Mouse (Mus musculus): ENCODE measurements at regions not wholly inside any gene's neighbourhood (a gene's known extent, or its start where the extent isn't known, plus 50 kb on each side); places are given as distances from the start of the nearest gene placed in this dataset.
"Not testable (repeated sequence)": the region's sequence is repeated elsewhere in the genome, so short reads cannot be mapped to it uniquely, and the experiment has no call there.

DNA sequence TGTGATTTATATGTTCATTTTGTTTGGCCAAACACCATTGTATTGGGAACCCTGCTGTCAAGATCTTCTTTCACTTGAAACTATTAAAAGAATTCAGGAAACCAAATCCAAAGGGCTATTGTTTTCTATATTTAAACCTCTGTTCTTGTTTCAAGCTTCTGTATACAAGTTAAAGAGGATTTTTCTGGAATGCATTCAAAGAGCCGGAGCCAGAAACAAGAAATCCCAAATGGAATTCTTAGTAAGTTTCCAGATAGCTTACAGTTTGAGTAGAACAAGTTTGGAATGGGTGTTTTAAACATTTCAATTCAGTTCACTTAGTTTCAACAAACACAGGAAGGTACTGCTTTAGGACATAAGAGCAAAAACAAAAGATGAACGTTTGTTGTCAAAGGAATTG, 140.8 kb downstream of the Fam174a start:
- DNase-seq (ENCODE audit: low spot score) (no peak), ATAC-seq (replicated peaks; ENCODE audit: low FRiP score) (no peak)
- H3K36me3 ChIP-seq (ENCODE audit: control insufficient read depth, insufficient read depth, low read length): no peaks in the 10 kb centered on the region
- H3K9me3 ChIP-seq (ENCODE audit: control insufficient read depth, low read length): no peaks in the 10 kb centered on the region
- 52% methylated on average over 2 of the region's 2 CpGs for WGBS
- no peak overlapping the region for H3K27ac ChIP-seq (ENCODE audit: low read depth, low read length)
- H3K4me1 ChIP-seq (replicated peaks; ENCODE audit: control insufficient read depth, insufficient read depth, low read length): no peaks in the 10 kb centered on the region
- no peaks in the 10 kb centered on the region for H3K27me3 ChIP-seq (ENCODE audit: control insufficient read depth, insufficient read depth, low read length)
- no peak overlapping the region for H3K4me2 ChIP-seq (ENCODE audit: low read depth, low read length, severe bottlenecking)
- H3K4me3 ChIP-seq (ENCODE audit: low read depth, low read length): no peak overlapping the region
- H3K9ac ChIP-seq (ENCODE audit: low read length): no peak overlapping the region

DNA sequence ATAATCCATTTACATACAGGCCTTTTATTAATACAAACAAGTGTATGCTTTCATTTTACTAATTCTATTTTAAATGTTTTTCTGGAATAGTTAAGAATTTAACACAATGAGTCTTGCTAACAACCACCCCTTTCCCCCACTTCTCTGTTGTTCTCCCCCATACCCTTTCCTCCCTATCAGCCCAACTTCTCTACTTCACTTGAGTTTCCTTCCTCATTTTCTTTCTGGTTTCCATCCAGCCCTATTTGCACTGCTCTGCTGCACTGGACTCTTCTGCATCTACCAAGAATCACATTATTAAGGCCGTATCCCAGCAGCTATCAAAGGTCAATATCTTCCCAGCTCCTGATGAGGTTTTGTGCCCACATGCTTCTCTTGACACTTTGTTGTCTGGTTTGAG, 145.9 kb downstream of the Fam174a start:
- no peaks in the 10 kb centered on the region for H3K4me1 ChIP-seq (replicated peaks; ENCODE audit: control insufficient read depth, insufficient read depth, low read length)
- 82% methylated on average over 1 of the region's 1 CpGs for WGBS
- H3K27me3 ChIP-seq (ENCODE audit: control insufficient read depth, insufficient read depth, low read length): no peaks in the 10 kb centered on the region
- no peak overlapping the region for H3K4me2 ChIP-seq (ENCODE audit: low read depth, low read length, severe bottlenecking)
- H3K4me3 ChIP-seq (ENCODE audit: low read depth, low read length): no peak overlapping the region
- no peaks in the 10 kb centered on the region for H3K9me3 ChIP-seq (ENCODE audit: control insufficient read depth, low read length)
- H3K9ac ChIP-seq (ENCODE audit: low read length): no peak overlapping the region
- H3K36me3 ChIP-seq (ENCODE audit: control insufficient read depth, insufficient read depth, low read length): no peaks in the 10 kb centered on the region
- DNase-seq (ENCODE audit: low spot score): no peak
- ATAC-seq (replicated peaks; ENCODE audit: low FRiP score): no peak
- no peak overlapping the region for H3K27ac ChIP-seq (ENCODE audit: low read depth, low read length)

DNA sequence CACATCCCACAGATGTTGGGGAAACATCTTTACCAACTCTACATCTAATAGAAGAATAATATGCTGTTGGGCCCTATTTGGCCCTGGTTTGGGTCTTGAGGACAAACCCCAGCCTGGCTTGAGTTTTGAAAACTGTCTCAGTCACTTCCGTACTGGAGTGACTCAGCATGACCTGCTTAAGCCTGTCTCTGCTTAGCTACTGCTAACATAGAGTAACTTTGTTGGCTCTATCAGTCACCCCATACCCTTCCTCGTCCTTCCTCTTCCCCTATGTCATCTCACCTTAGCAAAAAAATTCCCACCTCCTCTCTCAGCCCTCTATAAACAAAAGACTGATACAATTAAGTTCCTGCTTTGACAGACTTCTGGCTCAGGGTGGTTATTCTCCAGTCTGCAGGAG, 154.7 kb downstream of the Fam174a start:
- Histone ChIP-seq H3K9ac (ENCODE audit: low read length) (no peak overlapping the region), H3K4me2 (ENCODE audit: low read depth, low read length, severe bottlenecking) (no peak overlapping the region), H3K9me3 (ENCODE audit: control insufficient read depth, low read length) (no peaks in the 10 kb centered on the region), H3K36me3 (ENCODE audit: control insufficient read depth, insufficient read depth, low read length) (no peaks in the 10 kb centered on the region), H3K27ac (ENCODE audit: low read depth, low read length) (no peak overlapping the region), H3K4me3 (ENCODE audit: low read depth, low read length) (no peak overlapping the region), H3K27me3 (ENCODE audit: control insufficient read depth, insufficient read depth, low read length) (no peaks in the 10 kb centered on the region), H3K4me1 (replicated peaks; ENCODE audit: control insufficient read depth, insufficient read depth, low read length) (no peaks in the 10 kb centered on the region)
- 68% methylated on average over 2 of the region's 2 CpGs for WGBS
- no peak for DNase-seq (ENCODE audit: low spot score)
- ATAC-seq (replicated peaks; ENCODE audit: low FRiP score): no peak

DNA sequence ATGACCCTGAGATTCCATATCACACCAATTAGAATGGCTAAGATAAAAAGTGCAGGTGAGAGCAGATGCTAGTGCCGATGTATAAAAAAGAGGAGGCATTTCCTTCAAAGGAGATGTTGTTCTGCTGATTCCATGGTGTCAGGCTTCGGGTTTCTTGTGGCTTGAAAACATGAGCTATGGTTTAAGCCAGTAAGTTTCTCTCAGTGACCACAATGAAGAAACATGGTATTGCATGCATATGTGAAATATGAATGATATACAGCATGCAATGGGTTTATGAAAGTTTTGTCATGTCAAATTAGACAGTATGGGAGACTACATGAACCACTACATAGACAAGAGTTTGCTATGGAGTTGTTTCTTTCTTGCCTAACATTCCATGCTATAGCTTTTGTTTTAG, 155.3 kb downstream of the Fam174a start:
- Histone ChIP-seq H3K4me1 (replicated peaks; ENCODE audit: control insufficient read depth, insufficient read depth, low read length) (no peaks in the 10 kb centered on the region), H3K4me2 (ENCODE audit: low read depth, low read length, severe bottlenecking) (no peak overlapping the region), H3K27ac (ENCODE audit: low read depth, low read length) (no peak overlapping the region), H3K9ac (ENCODE audit: low read length) (no peak overlapping the region), H3K27me3 (ENCODE audit: control insufficient read depth, insufficient read depth, low read length) (no peaks in the 10 kb centered on the region), H3K4me3 (ENCODE audit: low read depth, low read length) (no peak overlapping the region), H3K9me3 (ENCODE audit: control insufficient read depth, low read length) (no peaks in the 10 kb centered on the region), H3K36me3 (ENCODE audit: control insufficient read depth, insufficient read depth, low read length) (no peaks in the 10 kb centered on the region)
- ATAC-seq (replicated peaks; ENCODE audit: low FRiP score) (no peak), DNase-seq (ENCODE audit: low spot score) (no peak)
- 80% methylated on average over 2 of the region's 2 CpGs for WGBS

DNA sequence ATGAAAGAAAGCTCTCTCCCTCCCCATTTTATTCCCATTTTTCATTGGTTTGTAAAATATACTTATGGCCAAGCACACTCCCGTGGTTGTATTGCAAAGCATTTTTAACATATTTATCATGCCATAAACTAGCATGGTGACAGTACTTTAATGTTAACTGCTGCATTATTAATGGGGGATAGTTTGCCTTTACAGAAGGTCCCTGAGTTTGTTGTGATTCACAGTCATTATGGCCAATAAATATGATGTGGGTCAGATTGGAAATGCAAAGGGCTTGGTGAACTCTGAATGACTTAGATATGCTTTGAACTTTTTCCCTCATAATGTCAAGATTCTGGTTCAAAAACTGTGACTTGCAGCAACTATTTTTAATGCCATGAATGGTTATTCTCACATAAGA, 157.1 kb downstream of the Fam174a start:
- WGBS: 93% methylated on average over 1 of the region's 1 CpGs
- Histone ChIP-seq H3K9me3 (ENCODE audit: control insufficient read depth, low read length) (no peaks in the 10 kb centered on the region), H3K27ac (ENCODE audit: low read depth, low read length) (no peak overlapping the region)

DNA sequence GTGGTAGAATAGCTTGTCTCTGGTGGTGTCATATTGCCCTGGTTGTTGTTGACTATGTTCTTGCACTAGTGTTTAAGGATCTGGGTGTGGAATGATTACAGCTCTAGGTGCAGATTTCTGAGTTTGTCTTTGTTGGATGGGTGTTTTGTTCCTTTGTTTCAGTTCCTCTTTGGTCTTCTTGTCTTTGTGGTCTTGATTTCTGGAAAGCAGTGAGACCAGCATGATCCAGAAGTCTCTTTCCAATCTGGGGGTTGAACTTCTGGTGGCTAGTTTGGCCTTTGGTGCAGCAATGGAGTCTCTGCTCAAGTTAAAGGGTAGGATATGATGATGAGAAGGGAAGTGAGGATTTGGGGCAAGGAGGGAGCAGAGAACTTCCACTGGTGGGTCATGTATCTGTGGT, 174.4 kb downstream of the St8sia4 start:
- H3K36me3 ChIP-seq (ENCODE audit: control insufficient read depth, insufficient read depth, low read length): no peaks in the 10 kb centered on the region
- H3K27me3 ChIP-seq (ENCODE audit: control insufficient read depth, insufficient read depth, low read length): no peaks in the 10 kb centered on the region
- H3K9me3 ChIP-seq (ENCODE audit: control insufficient read depth, low read length): no peaks in the 10 kb centered on the region
- DNase-seq (ENCODE audit: low spot score) (no peak), ATAC-seq (replicated peaks; ENCODE audit: low FRiP score) (no peak)
- no peak overlapping the region for H3K4me3 ChIP-seq (ENCODE audit: low read depth, low read length)
- H3K4me1 ChIP-seq (replicated peaks; ENCODE audit: control insufficient read depth, insufficient read depth, low read length): no peaks in the 10 kb centered on the region
- H3K27ac ChIP-seq (ENCODE audit: low read depth, low read length): no peak overlapping the region
- no peak overlapping the region for H3K4me2 ChIP-seq (ENCODE audit: low read depth, low read length, severe bottlenecking)
- no peak overlapping the region for H3K9ac ChIP-seq (ENCODE audit: low read length)

More for the DNA sequence above, 157.1 kb downstream of the Fam174a start:
- ATAC-seq (replicated peaks; ENCODE audit: low FRiP score): no peak
- H3K4me2 ChIP-seq (ENCODE audit: low read depth, low read length, severe bottlenecking): no peak overlapping the region
- no peaks in the 10 kb centered on the region for H3K4me1 ChIP-seq (replicated peaks; ENCODE audit: control insufficient read depth, insufficient read depth, low read length)
- no peaks in the 10 kb centered on the region for H3K27me3 ChIP-seq (ENCODE audit: control insufficient read depth, insufficient read depth, low read length)
- no peak overlapping the region for H3K9ac ChIP-seq (ENCODE audit: low read length)
- DNase-seq (ENCODE audit: low spot score): no peak
- no peak overlapping the region for H3K4me3 ChIP-seq (ENCODE audit: low read depth, low read length)
- H3K36me3 ChIP-seq (ENCODE audit: control insufficient read depth, insufficient read depth, low read length): no peaks in the 10 kb centered on the region

DNA sequence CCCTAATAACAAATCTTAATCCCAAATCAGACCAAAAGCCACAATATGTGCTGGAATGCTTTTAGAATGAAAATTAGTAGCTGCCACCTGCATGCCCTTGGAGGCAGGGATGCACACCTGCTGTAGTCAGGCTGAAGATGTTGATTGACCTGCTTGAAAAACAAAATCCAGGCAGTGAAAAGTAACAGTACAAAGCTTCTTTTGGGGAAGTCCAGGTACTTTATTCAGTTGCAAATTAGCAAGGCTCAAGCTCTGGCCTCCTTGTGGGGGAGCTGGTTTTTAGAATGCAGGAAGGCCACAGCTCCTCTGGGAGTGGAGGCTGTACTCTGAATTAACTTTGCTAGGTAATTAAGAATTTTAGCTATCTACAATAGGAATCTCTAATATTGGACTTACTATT, 166.7 kb downstream of the St8sia4 start:
- ATAC-seq (replicated peaks; ENCODE audit: low FRiP score); H3K27me3 ChIP-seq (ENCODE audit: control insufficient read depth, insufficient read depth, low read length); H3K9me3 ChIP-seq (ENCODE audit: control insufficient read depth, low read length); H3K27ac ChIP-seq (ENCODE audit: low read depth, low read length); H3K36me3 ChIP-seq (ENCODE audit: control insufficient read depth, insufficient read depth, low read length); H3K9ac ChIP-seq (ENCODE audit: low read length); H3K4me2 ChIP-seq (ENCODE audit: low read depth, low read length, severe bottlenecking); H3K4me3 ChIP-seq (ENCODE audit: low read depth, low read length); H3K4me1 ChIP-seq (replicated peaks; ENCODE audit: control insufficient read depth, insufficient read depth, low read length); DNase-seq (ENCODE audit: low spot score): not testable (repeated sequence)

DNA sequence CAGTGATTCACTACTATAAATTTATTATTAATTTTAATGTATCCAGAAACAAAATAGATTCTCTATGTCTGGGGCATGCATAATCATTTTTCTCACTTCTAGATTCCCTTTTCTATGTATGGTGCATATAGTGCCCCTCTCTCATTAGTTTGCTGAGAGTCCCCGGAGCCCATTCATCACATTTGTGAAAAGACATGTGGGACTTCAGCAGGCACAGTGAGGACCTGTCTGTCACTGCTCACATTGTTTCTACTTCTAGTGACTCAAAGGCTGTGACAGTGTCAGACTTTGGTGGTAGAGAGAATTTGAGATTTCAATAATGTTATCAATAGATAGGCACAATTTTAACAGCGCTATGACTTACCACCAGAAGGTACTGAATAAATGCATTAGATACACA, 158.7 kb downstream of the St8sia4 start:
- H3K4me1 ChIP-seq (replicated peaks; ENCODE audit: control insufficient read depth, insufficient read depth, low read length): no peaks in the 10 kb centered on the region
- no peaks in the 10 kb centered on the region for H3K36me3 ChIP-seq (ENCODE audit: control insufficient read depth, insufficient read depth, low read length)
- H3K9ac ChIP-seq (ENCODE audit: low read length): no peak overlapping the region
- no peak overlapping the region for H3K4me3 ChIP-seq (ENCODE audit: low read depth, low read length)
- ATAC-seq (replicated peaks; ENCODE audit: low FRiP score) (no peak; the same call in 1 of the 2 replicates), DNase-seq (ENCODE audit: low spot score) (no peak)
- H3K9me3 ChIP-seq (ENCODE audit: control insufficient read depth, low read length): no peaks in the 10 kb centered on the region
- no peaks in the 10 kb centered on the region for H3K27me3 ChIP-seq (ENCODE audit: control insufficient read depth, insufficient read depth, low read length)
- H3K4me2 ChIP-seq (ENCODE audit: low read depth, low read length, severe bottlenecking): no peak overlapping the region
- no peak overlapping the region for H3K27ac ChIP-seq (ENCODE audit: low read depth, low read length)
- 81% methylated on average over 2 of the region's 2 CpGs for WGBS

DNA sequence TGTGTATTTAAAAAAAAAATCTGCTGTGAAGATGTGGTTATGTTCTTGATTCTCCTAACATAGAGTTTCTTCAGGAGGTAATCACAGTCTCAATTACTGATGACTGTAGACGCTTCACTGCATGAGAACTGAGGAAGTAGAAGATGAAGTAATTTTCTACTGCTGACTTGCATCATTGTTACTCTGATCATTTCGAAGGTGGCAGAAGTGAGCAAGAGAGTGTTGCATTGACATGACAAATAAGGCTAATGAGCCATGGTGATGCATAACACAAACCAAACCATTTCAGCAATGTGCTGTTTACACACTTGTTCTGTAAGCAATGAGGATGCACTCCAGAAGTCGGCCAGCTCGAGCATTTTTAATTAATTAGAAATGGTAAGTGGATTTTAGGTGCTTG, 138.6 kb downstream of the St8sia4 start:
- no peaks in the 10 kb centered on the region for H3K36me3 ChIP-seq (ENCODE audit: control insufficient read depth, insufficient read depth, low read length)
- WGBS: 51% methylated on average over 4 of the region's 4 CpGs
- no peak overlapping the region for H3K4me3 ChIP-seq (ENCODE audit: low read depth, low read length)
- H3K9me3 ChIP-seq (ENCODE audit: control insufficient read depth, low read length): no peaks in the 10 kb centered on the region
- no peaks in the 10 kb centered on the region for H3K27me3 ChIP-seq (ENCODE audit: control insufficient read depth, insufficient read depth, low read length)
- no peak overlapping the region for H3K9ac ChIP-seq (ENCODE audit: low read length)
- H3K4me1 ChIP-seq (replicated peaks; ENCODE audit: control insufficient read depth, insufficient read depth, low read length): no peaks in the 10 kb centered on the region
- DNase-seq (ENCODE audit: low spot score) (no peak), ATAC-seq (replicated peaks; ENCODE audit: low FRiP score) (no peak)
- no peak overlapping the region for H3K27ac ChIP-seq (ENCODE audit: low read depth, low read length)
- H3K4me2 ChIP-seq (ENCODE audit: low read depth, low read length, severe bottlenecking): no peak overlapping the region

Measured in forebrain, embryonic 11.5 days (tissue).